ENCODE assay signal across 28 mouse cellular contexts in genomic region chr13:97482439-97482946, GRCm38 (mm10).
DNase-seq lines count a peak whose midpoint lies in the region; ATAC-seq lines count a peak whose summit lies in the region.
"Had no signal": no experiment of that assay in that cellular context is flagged by ENCODE, and none has a peak within 500 bp of the region (broad histone marks: within the 10 kb centered on the region; RNA-seq: fewer than 3 reads in every experiment).

No protein-coding gene starts in this region.

- 95% methylated on average over 3 of the region's 3 CpGs for WGBS in midbrain, embryonic 11.5 days
- WGBS in midbrain, embryonic 13.5 days, result 97% methylated on average over 3 of the region's 3 CpGs
- WGBS in forebrain, embryonic 12.5 days, result 95% methylated on average over 3 of the region's 3 CpGs
- WGBS in forebrain, embryonic 14.5 days, result 97% methylated on average over 3 of the region's 3 CpGs

- H3K9ac ChIP-seq in midbrain, embryonic 11.5 days (ENCODE audit: low read length), result no peak overlapping the region
- no peak overlapping the region for H3K9ac ChIP-seq in midbrain, embryonic 13.5 days (replicated peaks)
- no peak overlapping the region for H3K9ac ChIP-seq in forebrain, embryonic 12.5 days
- H3K9ac ChIP-seq in forebrain, embryonic 14.5 days (ENCODE audit: low read length), result no peak overlapping the region
- H3K9ac ChIP-seq: embryonic facial prominence, embryonic 12.5 days; embryonic facial prominence, embryonic 15.5 days; forebrain, embryonic 13.5 days; forebrain, postnatal 0 days; hindbrain, embryonic 12.5 days had no signal

- no peaks in the 10 kb centered on the region for H3K9me3 ChIP-seq in midbrain, embryonic 11.5 days (ENCODE audit: control insufficient read depth, low read length)
- H3K9me3 ChIP-seq in midbrain, embryonic 13.5 days, result no peaks in the 10 kb centered on the region
- H3K9me3 ChIP-seq in forebrain, embryonic 12.5 days, result no peaks in the 10 kb centered on the region
- no peaks in the 10 kb centered on the region for H3K9me3 ChIP-seq in forebrain, embryonic 14.5 days (replicated peaks; ENCODE audit: control insufficient read depth, low read length)
- H3K9me3 ChIP-seq: embryonic facial prominence, embryonic 12.5 days; embryonic facial prominence, embryonic 15.5 days; forebrain, embryonic 13.5 days; G1E; hindbrain, embryonic 12.5 days had no signal

- ATAC-seq in midbrain, embryonic 11.5 days (ENCODE audit: low FRiP score), result no peak
- no peak for ATAC-seq in midbrain, embryonic 13.5 days
- no peak for ATAC-seq in forebrain, embryonic 12.5 days (ENCODE audit: low FRiP score)
- no peak for ATAC-seq in forebrain, embryonic 14.5 days
- ATAC-seq: activated CD4-positive, CD25-positive, alpha-beta regulatory T cell, adult 4 months; CD4-positive, CD25-positive, alpha-beta regulatory T cell, adult 4 months; forebrain, embryonic 13.5 days; forebrain, postnatal 0 days; intestine, postnatal 0 days; Patski had no signal

- no peaks in the 10 kb centered on the region for H3K36me3 ChIP-seq in midbrain, embryonic 11.5 days (ENCODE audit: control insufficient read depth, insufficient read depth, low read length)
- H3K36me3 ChIP-seq in midbrain, embryonic 13.5 days, result no peaks in the 10 kb centered on the region
- no peaks in the 10 kb centered on the region for H3K36me3 ChIP-seq in forebrain, embryonic 12.5 days (replicated peaks)
- no peaks in the 10 kb centered on the region for H3K36me3 ChIP-seq in forebrain, embryonic 14.5 days (ENCODE audit: control insufficient read depth, insufficient read depth, low read length)
- H3K36me3 ChIP-seq: embryonic facial prominence, embryonic 12.5 days; embryonic facial prominence, embryonic 15.5 days; G1E; hindbrain, embryonic 12.5 days had no signal

- H3K4me1 ChIP-seq in midbrain, embryonic 11.5 days (ENCODE audit: control insufficient read depth, insufficient read depth, low read length), result 0 out of 2 replicates have a peak, but pooled peaks cover 4% of the 10 kb centered on the region
- peaks cover 3% of the 10 kb centered on the region for H3K4me1 ChIP-seq in midbrain, embryonic 13.5 days (replicated peaks)
- no peaks in the 10 kb centered on the region; the same call in 1 of the 2 replicates for H3K4me1 ChIP-seq in forebrain, embryonic 12.5 days
- H3K4me1 ChIP-seq in forebrain, embryonic 14.5 days (ENCODE audit: control insufficient read depth, insufficient read depth, low read length), result peaks cover 4% of the 10 kb centered on the region; the same call in 1 of the 2 replicates

- H3K27ac ChIP-seq in midbrain, embryonic 11.5 days (ENCODE audit: low read depth, low read length), result no peak overlapping the region
- H3K27ac ChIP-seq in midbrain, embryonic 13.5 days, result no peak overlapping the region
- H3K27ac ChIP-seq in forebrain, embryonic 12.5 days, result no peak overlapping the region
- no peak overlapping the region for H3K27ac ChIP-seq in forebrain, embryonic 14.5 days (ENCODE audit: low read depth, low read length)
- H3K27ac ChIP-seq: embryonic facial prominence, embryonic 12.5 days; embryonic facial prominence, embryonic 15.5 days; forebrain, embryonic 13.5 days; gastrocnemius, adult 2 months; hindbrain, embryonic 12.5 days had no signal

- H3K4me2 ChIP-seq in midbrain, embryonic 11.5 days, result no peak overlapping the region
- no peak overlapping the region for H3K4me2 ChIP-seq in midbrain, embryonic 13.5 days (replicated peaks)
- no peak overlapping the region for H3K4me2 ChIP-seq in forebrain, embryonic 12.5 days
- H3K4me2 ChIP-seq in forebrain, embryonic 14.5 days (ENCODE audit: low read length), result no peak overlapping the region
- H3K4me2 ChIP-seq: embryonic facial prominence, embryonic 12.5 days; embryonic facial prominence, embryonic 15.5 days; forebrain, embryonic 13.5 days; heart, embryonic 11.5 days; hindbrain, embryonic 12.5 days had no signal

- no peaks in the 10 kb centered on the region for H3K27me3 ChIP-seq in midbrain, embryonic 11.5 days (ENCODE audit: control insufficient read depth, insufficient read depth, low read length)
- H3K27me3 ChIP-seq in midbrain, embryonic 13.5 days, result peaks cover 3% of the 10 kb centered on the region; the same call in 1 of the 2 replicates
- no peaks in the 10 kb centered on the region for H3K27me3 ChIP-seq in forebrain, embryonic 12.5 days
- H3K27me3 ChIP-seq in forebrain, embryonic 14.5 days (replicated peaks; ENCODE audit: control insufficient read depth, insufficient read depth, low read length), result no peaks in the 10 kb centered on the region
- H3K27me3 ChIP-seq: embryonic facial prominence, embryonic 12.5 days; embryonic facial prominence, embryonic 15.5 days; forebrain, embryonic 13.5 days; hindbrain, embryonic 12.5 days; Patski had no signal

- no peak overlapping the region for H3K4me3 ChIP-seq in midbrain, embryonic 11.5 days (ENCODE audit: low read depth, low read length)
- no peak overlapping the region for H3K4me3 ChIP-seq in midbrain, embryonic 13.5 days (replicated peaks)
- no peak overlapping the region for H3K4me3 ChIP-seq in forebrain, embryonic 12.5 days (replicated peaks)
- no peak overlapping the region for H3K4me3 ChIP-seq in forebrain, embryonic 14.5 days (ENCODE audit: low read depth, low read length)
- H3K4me3 ChIP-seq: embryonic facial prominence, embryonic 12.5 days; embryonic facial prominence, embryonic 15.5 days; erythroblast, embryonic 14.5 days; forebrain, embryonic 13.5 days; gastrocnemius, adult 2 months; hindbrain, embryonic 12.5 days had no signal

- peak; percentile 23 for DNase-seq in midbrain, embryonic 11.5 days (ENCODE audit: low spot score, missing footprints)
- DNase-seq in ES-CJ7 (ENCODE audit: low read depth, low spot score) (peak; percentile 87), ZHBTc4 (ENCODE audit: low read depth, low spot score) (peak; percentile 95)
- DNase-seq in adrenal gland, postnatal 10 days, result no peak
- no peak for DNase-seq in forebrain, embryonic 14.5 days (ENCODE audit: low spot score)
- DNase-seq: adrenal gland, postnatal 14 days; cerebellum, adult 11 months; cerebellum, adult 2 months; cerebellum, adult 9-11 months; cerebellum, postnatal 25 days; forebrain, postnatal 0 days; gastrocnemius, adult 2 months; gastrocnemius, postnatal 14 days; heart, adult 11 months; kidney, adult 2 months had no signal

Comparison
In these comparisons a context has a peak if more than half of its experiments do, and no peak if none do; other contexts are left out.
1. DNase-seq: peak in midbrain, embryonic 11.5 days (single experiment), ES-CJ7 (single experiment) and ZHBTc4 (single experiment); none in adrenal gland, postnatal 10 days (single experiment) and forebrain, embryonic 14.5 days (single experiment).